Mouse (Mus musculus) kidney, adult 2 months (tissue): ENCODE results near the gene Arrb1. TPM values are rescaled to one million over a fixed set of nuclear protein-coding genes. Genes with fewer than 3 reads are reported as not detected.

ENCODE experiments used
- DNase-seq: peaks from one replicate; pipeline ENCODE4 v3.0.0; 2021
- H3K27ac ChIP-seq: fragments of 200-500 bp; 2 replicates; pipeline ENCODE4 v1.5.1; 2012; ENCODE audit warnings: low read depth, low read length, control low read depth, inconsistent platforms; ENCODE audit not compliant: insufficient read depth
- H3K27me3 ChIP-seq: fragments of 200-500 bp; replicated peaks from 2 replicates; pipeline ENCODE4 v1.6.1; 2012; ENCODE audit warnings: mild to moderate bottlenecking, moderate library complexity, low read length, inconsistent platforms; ENCODE audit not compliant: control insufficient read depth, insufficient read depth
- H3K36me3 ChIP-seq: fragments of 200-500 bp; 2 replicates; pipeline ENCODE4 v1.6.1; 2012; ENCODE audit warnings: mild to moderate bottlenecking, moderate library complexity, low read length, inconsistent platforms; ENCODE audit not compliant: control insufficient read depth, insufficient read depth
- H3K4me1 ChIP-seq: fragments of 200-500 bp; 2 replicates; pipeline ENCODE4 v1.6.1; 2011; ENCODE audit warnings: low read length; ENCODE audit not compliant: control insufficient read depth, insufficient read depth
- H3K4me3 ChIP-seq: fragments of 200-500 bp; 2 replicates; pipeline ENCODE4 v1.5.1; 2011; ENCODE audit warnings: mild to moderate bottlenecking, low read depth, low read length, control low read depth; ENCODE audit not compliant: insufficient read depth
- CTCF ChIP-seq: fragments of 200-500 bp; conservative IDR thresholded peaks from 2 replicates; pipeline ENCODE4 v1.5.1; 2011; ENCODE audit warnings: low read depth, mild to moderate bottlenecking, control low read depth, low read length, moderate library complexity, mixed read lengths; ENCODE audit not compliant: insufficient read depth, insufficient read length
- POLR2A ChIP-seq: fragments of 200-500 bp; IDR thresholded peaks from one replicate; pipeline ENCODE4 v1.6.1; 2011; ENCODE audit warnings: low read depth, low read length, control low read depth
- WGBS: fragments of 180-500 bp; shearing (Covaris S2); methylation state at CpG from one replicate; pipeline ENCODE4 v1.1.7; 2018; 5-methylcytosine and 5-hydroxymethylcytosine counted together
- polyA plus RNA-seq: library from polyadenylated mRNA; depleted of rRNA; stranded (reverse); fragments of >200 nt; gene quantifications from 2 replicates; pipeline ENCODE4 v1.2.3, GENCODE M21; 2012

The Arrb1 gene
- polyA plus RNA-seq, 1 experiment, result 47.1 TPM

DNA sequence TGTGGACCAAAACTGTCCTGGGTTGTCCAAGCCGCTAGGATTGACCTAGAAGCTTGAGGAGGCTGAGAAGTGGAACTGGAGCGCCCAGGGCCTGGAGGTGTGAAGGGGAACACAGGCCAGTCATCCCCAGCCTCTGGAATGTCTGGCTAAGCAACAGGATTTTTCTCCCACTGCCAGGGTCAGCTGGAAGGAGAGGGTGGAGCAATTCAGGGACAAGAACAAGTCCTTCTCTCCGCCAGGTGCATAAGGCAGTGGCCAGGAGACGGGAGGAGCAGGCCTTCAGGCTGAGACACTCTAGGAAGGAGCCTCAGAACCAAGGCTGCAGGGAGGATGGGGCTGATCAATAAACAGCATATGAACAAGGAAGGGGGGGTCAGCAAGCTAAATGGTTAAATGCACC is 3.2 kb downstream of the Arrb1 start:
- WGBS, result 41% methylated on average over 4 of the region's 4 CpGs
- DNase-seq, result peak; percentile 47
- Histone ChIP-seq H3K4me1 (peaks cover 20% of the 10 kb centered on the region), H3K27me3 (no peaks in the 10 kb centered on the region), H3K4me3 (no peak overlapping the region), H3K27ac (peak overlapping the region; percentile 33), H3K36me3 (no peaks in the 10 kb centered on the region)
- TF ChIP-seq POLR2A (no peak), CTCF (no peak)

DNA sequence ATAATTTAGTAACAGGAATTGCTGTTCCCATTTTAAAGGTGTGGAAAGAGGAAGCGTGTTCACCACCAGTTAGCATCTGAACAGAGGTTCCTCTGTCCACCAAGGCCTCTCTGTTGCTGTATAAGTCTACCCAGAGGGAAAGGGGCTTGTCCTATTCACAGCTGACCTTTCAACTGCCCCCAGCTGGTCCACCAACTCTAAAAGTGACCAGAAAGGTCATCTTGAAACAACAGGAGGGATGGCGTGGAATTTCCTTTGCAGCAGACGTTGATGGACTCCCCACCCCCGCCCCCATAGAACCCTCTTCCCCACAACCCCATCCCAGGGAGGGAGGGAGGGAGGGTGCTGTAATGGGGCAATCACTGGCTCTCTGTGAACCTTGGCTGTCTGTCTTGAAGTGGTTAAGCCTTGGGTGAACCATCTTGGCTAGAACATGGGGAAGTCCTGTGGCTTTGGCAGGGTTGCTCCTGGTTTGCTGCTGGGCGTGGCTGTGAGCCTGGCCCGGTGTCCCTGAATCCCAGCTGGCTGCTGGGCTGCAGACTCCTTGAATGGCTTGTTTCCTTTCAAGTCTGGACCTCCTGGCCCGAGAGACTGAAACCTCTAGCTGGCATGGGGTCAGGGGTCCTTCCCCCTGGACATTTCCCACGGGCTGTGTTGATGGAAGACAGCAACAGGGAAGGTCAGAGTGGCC is 4.1 kb downstream of the Arrb1 start:
- no peaks in the 10 kb centered on the region for H3K27me3 ChIP-seq
- TF ChIP-seq CTCF (no peak), POLR2A (no peak)
- WGBS, result 42% methylated on average over 8 of the region's 8 CpGs
- peak; percentile 79 for DNase-seq
- peaks cover 20% of the 10 kb centered on the region for H3K4me1 ChIP-seq
- peak overlapping the region; percentile 45 for H3K27ac ChIP-seq
- no peaks in the 10 kb centered on the region for H3K36me3 ChIP-seq
- no peak overlapping the region for H3K4me3 ChIP-seq

DNA sequence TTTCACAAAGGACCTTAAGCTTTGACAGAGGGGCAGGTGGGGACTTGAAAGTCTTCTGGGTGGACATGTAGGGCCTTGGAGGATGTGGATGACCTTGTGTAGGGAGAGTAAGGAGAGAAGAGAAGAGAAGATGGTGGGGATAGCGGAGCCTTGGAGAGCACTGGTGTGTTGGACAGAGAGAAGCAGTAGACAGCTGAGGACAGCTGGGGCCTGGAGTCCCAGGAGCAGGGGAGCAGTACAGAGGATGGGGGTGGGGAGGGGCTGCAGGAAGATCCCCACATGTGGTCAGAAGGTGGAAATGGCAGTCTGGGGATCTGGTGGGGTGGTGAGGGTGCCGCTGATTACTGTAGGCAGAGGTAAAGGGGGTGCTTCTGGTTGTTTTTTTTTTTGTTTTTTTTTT is 4.8 kb downstream of the Arrb1 start:
- TF ChIP-seq POLR2A (no peak), CTCF (no peak)
- H3K4me3 ChIP-seq, result no peak overlapping the region
- no peaks in the 10 kb centered on the region for H3K36me3 ChIP-seq
- H3K27ac ChIP-seq, result peak overlapping the region; percentile 45
- 76% methylated on average over 2 of the region's 2 CpGs for WGBS
- DNase-seq, result no peak
- H3K4me1 ChIP-seq, result peaks cover 24% of the 10 kb centered on the region
- no peaks in the 10 kb centered on the region for H3K27me3 ChIP-seq

DNA sequence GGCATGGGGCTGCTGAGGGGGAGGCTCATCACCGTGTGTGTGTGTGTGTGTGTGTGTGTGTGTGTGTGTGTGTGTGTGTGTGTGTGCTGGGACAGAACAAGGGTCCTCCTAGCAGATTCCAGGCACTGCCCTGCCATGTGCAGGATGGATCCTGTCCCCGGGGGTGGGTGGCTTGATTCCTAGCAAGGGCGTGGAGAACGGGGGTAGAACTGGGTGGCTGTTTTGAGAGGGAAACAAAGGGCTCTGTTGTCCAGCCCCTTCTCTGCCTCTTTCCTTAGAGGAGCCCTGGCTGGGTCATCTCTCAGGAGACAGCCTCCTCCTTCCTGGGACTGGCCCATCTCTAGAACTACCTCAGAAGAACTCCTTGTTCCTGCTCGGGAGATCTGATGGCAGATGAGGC is 5.9 kb downstream of the Arrb1 start:
- Histone ChIP-seq H3K36me3 (no peaks in the 10 kb centered on the region), H3K4me3 (no peak overlapping the region), H3K4me1 (peaks cover 32% of the 10 kb centered on the region), H3K27ac (no peak overlapping the region), H3K27me3 (no peaks in the 10 kb centered on the region)
- no peak for TF ChIP-seq CTCF
- TF ChIP-seq POLR2A, result no peak
- no peak for DNase-seq
- 63% methylated on average over 5 of the region's 5 CpGs for WGBS

DNA sequence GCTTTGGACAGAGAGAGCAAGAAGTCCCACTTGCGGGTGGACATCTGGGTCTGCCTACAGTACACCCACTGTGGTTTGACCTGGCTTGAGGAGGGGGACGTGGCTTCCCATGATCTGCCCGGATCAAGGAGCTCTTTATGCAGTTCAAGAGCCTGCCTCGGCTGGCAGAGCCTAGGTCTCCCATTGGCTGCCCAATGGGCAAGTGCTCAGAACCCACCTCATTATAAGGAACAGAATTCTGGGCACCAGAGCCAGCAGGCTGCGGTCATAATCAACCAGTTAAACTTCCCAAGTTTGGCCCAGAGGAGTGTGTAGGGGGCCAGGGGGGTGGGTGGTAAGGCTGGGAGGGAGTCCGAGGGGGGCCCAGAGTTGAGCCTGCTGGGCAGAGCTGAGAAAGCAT is 9.0 kb downstream of the Arrb1 start:
- H3K36me3 ChIP-seq, result no peaks in the 10 kb centered on the region
- H3K4me1 ChIP-seq, result peaks cover 22% of the 10 kb centered on the region
- no peak for TF ChIP-seq POLR2A
- no peak overlapping the region for H3K4me3 ChIP-seq
- no peak for DNase-seq
- WGBS, result 73% methylated on average over 6 of the region's 6 CpGs
- no peaks in the 10 kb centered on the region for H3K27me3 ChIP-seq
- H3K27ac ChIP-seq, result no peak overlapping the region

DNA sequence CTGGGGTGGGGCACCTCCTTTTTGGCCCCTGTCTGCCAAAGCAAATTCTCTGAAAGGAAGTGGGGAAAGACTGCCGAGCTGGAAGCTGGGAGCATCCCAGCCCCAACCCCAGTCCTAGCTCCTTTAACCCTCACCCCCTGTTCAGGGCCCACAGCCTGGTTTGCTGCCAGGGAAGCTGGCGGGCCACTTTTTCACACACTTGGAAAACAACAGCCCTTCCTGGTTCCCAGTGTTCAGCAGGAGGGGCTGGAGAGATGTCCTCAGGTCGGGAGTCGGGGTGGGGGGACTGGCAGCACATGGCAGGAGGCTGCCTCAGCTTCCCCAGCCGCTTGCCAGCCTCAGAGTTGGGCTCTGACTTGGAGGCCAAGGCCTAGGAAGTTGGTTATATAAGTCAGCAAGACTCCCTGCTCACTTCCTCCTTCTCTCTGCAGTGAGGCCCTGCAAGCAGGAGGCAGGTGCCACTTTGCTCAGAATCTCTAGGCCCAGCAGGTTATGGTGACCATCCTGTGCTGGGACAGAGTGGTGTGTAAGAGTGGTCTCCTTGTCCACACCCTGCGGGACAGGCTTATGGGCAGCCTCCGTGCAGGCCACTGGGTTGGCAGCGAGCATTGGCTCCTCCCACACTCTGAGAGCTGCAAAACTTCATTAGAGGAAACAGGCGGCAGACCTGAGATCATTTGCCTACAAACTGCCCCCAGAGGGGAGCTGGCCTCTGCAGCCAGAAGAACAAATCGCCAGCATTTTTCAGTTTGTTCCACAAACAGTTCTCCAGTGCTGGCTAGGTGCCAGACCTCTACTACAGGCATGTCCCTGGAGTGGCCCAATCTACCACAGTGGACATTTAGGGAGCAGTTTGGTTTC is 10.8 kb downstream of the Arrb1 start:
- TF ChIP-seq POLR2A (peak; percentile 38), CTCF (no peak)
- peaks cover 26% of the 10 kb centered on the region for H3K4me1 ChIP-seq
- H3K4me3 ChIP-seq, result no peak overlapping the region
- no peaks in the 10 kb centered on the region for H3K27me3 ChIP-seq
- H3K36me3 ChIP-seq, result no peaks in the 10 kb centered on the region
- 10% methylated on average over 10 of the region's 10 CpGs for WGBS
- H3K27ac ChIP-seq, result peak overlapping the region; percentile 100
- DNase-seq, result peak; percentile 91

DNA sequence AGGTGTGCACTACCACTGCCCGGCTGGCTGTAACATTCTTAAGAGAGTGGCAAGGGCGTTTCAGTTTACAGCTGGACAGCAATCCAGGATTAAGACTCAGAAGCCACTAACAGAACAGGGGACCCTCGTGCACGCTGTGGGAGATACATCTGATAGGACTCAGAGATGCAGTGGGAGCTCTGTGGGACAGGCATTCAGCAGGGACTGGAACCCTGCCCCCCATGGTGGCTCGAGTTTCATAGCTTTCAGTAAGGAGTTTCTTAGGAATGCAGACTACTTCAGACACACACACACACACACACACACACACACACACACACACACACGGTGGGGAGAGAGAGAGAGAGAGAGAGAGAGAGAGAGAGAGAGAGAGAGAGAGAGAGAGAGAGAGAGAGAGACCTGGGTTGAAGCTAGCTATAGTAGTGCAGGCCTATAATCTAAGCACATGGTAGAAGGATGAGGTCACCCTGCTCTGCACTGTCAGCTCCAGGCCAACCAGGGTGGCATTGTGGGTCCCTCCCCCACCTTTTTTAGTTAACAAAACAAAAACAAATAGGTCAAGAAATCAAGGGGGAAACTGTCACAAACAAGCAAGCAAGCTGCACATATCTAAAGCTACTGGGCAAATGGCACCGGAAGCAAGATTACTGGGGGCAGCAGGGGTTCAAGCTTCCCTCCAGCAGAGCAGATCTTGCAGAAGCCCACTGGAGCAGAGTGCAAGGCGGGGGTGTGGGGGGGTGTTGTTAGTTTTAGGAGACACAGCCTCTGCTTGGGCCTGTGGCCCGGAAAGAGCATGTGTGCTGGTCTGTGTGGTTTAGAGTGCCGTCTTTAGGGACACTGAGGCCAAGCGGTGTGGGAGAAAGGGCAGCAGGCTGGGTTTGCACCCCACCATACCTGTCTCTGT is 12.6 kb downstream of the Arrb1 start:
- DNase-seq, result peak; percentile 51
- H3K4me3 ChIP-seq, result no peak overlapping the region
- H3K36me3 ChIP-seq, result no peaks in the 10 kb centered on the region
- TF ChIP-seq POLR2A, result no peak
- TF ChIP-seq CTCF, result no peak
- WGBS, result 56% methylated on average over 10 of the region's 11 CpGs
- peaks cover 35% of the 10 kb centered on the region for H3K4me1 ChIP-seq
- H3K27ac ChIP-seq, result peak overlapping the region; percentile 39; the same call in 1 of the 2 replicates
- no peaks in the 10 kb centered on the region for H3K27me3 ChIP-seq
